Mouse (Mus musculus) kidney, adult 18-20 months (tissue): Measurements from ENCODE around the gene Hectd1.

Experiments used
- DNase-seq: peaks from one replicate; pipeline ENCODE4 v3.0.0; 2021

Hectd1 gene

DNA sequence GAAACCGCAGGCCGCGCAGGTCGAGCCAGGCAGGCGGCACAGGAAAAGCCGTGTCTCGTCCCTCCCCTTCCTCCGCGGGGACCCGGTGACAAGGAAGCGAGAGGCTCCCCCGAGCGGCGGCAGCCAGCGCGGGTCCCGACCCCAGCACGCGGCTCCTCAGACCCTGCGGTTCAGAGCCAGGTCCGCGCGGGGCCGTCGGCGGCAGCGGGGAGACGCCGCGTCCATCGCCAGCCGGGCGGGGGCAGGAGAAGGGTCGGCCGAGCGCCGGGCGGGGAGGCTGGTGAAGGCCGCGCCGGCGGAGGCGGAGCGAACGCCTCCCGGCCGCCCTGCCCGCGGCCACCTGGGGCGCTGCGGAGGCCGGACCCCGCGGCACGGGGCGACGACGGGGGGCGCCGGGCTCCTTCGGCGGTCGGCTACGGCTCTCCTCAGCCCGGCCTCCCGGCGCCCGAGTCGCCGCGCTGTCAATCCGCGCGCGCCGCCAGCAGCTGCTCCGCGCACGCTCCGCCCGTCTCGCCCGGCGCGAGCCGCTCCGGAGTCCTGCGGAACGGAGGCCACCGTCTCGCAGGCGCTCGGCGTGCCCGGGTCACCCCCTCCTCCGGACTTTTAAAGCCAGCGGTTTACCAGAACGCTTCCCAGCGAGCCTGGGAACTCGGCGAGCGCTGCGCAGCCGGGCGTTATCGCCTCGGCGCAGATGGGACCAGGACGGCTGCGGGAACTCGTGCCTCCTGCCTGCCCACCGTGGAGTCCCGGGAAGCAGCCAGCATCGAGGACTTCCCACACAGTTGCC, at the start of gene Hectd1:
TSS of gene Hectd1 (minus strand) at position 247 of the 787 bp plus-strand sequence.
- peak; percentile 91 for DNase-seq

DNA sequence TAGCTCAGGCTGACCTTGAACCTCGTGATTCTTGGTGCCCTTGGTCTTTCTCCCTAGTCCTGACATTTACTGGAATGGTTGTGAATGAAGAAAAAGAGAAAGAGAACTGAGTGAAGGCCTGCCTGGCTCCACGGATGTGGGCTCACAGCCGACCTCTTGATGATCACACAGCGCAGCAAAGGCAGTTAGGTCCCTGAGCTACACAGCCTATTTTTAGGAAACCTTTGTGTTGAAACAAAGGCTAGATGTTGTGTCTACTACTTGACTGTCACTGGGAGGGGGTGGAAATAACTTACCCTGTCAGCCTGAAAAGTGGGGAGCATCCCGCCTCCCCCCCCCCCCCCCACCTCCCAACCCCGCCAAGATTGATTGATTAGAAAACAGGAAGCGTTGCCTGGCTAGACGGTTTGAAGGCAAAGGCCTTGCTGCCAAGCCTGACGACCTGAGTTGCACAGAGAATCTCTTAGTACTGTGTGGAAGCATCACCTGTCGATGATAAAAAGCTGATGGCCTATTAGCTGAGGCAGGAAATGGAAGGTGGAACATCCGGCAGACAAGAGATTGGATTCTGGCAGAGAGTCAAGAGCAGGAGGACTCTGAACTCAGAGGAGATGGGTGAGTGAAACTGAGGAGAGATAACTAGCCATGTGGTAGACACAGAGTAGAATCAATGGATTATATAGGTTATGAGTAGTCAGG, 42.3 kb upstream of the Hectd1 start:
- DNase-seq, result no peak

DNA sequence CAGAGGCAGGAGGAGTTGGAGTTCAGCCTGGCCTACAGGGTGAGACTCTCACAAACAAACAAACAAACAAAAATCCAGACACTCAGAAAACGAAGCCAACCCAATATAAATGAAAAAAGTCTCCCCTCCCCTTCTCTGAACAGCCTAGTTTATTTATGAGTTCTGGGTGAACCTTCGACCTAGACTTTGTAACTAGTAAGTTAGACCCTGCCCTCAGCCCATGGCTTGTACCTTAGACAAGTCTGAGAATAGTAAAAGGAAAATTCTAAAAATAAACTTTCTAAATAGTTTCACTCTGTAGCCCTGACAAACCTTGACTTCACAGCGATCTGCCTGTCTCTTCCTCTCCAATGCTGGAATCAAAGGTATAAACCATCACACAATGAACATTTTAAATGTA, 40.2 kb upstream of the Hectd1 start:
- DNase-seq, result no peak

DNA sequence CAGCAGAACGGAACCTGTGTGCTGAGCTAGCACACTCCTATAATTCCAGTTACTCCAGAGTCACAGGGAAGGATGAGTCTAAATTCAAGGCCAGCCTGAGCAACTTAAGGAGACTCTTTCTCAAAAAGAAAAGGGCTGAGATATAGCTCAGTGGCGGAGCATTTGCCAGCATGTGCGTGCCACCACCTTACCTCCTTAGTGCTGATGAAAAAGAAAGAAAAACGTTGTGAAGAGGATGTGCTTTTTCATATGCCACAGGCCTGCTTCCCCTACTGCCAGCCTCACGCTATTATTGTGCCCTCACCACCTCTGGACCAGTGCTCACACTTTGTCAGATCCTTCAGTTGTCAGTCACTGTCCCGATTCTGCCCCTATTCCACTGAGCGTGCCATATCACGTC, 37.7 kb upstream of the Hectd1 start:
- DNase-seq, result no peak

DNA sequence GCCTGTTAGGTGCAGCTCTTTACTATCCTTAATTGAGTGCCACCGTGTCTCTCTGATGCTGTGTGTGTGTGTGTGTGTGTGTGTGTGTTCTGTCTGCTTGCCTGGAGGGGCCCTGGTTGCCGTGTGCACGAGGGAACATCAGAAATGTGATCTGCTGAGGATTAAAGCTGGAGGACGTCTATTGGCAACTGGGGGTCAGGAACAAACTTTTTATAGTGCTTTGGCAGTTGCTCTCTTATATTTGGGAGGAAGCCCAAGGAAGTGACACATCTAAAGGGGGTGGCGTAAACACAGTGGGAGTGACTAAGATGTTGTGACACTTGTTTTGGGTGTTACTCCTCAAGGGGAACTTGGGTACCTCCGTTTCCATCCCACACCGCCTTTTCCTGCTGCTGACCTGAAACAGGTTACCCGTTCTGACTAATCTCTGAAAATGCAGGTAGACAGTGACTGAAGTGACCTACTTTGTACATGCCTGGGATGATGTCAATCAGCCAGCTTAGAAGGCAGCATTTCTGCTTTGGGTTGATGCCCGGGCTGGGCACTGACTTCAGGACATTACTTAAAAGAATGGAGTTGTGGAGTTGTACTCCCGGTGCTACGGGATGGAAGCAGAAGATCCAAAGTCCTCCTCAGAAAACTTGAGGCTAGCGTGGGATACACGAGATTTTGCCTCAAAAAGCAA, 37.0 kb upstream of the Hectd1 start:
- peak; percentile 9 for DNase-seq

DNA sequence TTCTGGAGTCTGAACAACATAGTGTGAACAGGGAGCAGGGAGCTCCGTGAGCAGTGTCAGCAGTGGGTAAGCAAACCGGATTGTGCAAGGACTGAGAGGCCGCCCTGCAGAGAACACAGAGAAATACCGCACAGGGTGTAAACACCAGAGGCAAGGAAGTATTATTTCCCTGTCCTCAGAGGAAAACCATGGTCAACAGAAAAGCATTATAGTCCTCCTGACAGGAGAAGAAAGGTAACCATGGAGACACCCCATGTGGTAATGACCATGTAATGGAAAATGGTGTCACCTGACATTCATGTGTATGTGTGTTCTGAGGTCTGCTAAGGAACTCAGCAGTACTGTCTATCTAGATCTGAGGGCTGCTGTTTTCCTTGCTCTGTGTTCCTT, 36.4 kb upstream of the Hectd1 start:
- peak; percentile 28 for DNase-seq

DNA sequence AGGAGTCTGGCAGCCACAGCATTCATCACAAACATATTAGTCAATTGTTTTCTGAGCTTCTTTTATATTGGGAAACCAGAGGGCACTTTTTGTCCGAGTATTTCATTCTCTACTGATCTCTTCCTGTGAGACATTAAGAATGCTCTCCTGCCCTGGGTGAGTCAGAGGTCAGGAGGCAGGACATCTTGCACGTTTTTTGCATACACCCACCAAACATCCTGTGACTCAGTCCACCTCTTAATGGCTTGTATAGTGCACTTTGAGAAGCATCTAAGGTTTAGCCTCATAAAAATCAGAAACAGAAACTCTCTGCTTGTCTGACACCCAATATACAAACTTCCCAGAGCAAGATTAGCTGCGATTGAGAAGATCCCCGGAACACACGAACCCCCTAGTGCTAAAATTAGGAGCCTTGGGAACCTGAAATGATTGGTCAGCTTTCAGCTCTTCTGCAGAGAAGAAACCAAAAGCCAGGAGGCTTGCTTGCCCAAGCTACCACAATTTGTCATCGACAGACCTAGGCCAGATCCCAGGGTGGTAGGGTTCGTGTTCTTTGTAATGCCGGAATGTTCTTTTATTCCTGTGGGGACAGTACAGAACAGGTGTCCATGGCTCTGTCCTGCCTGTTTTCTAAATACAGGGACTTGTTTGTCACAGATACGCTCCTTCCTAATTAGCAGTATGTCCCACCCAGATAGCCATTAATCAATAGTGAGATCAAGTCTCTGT, 35.9 kb upstream of the Hectd1 start:
- no peak for DNase-seq

DNA sequence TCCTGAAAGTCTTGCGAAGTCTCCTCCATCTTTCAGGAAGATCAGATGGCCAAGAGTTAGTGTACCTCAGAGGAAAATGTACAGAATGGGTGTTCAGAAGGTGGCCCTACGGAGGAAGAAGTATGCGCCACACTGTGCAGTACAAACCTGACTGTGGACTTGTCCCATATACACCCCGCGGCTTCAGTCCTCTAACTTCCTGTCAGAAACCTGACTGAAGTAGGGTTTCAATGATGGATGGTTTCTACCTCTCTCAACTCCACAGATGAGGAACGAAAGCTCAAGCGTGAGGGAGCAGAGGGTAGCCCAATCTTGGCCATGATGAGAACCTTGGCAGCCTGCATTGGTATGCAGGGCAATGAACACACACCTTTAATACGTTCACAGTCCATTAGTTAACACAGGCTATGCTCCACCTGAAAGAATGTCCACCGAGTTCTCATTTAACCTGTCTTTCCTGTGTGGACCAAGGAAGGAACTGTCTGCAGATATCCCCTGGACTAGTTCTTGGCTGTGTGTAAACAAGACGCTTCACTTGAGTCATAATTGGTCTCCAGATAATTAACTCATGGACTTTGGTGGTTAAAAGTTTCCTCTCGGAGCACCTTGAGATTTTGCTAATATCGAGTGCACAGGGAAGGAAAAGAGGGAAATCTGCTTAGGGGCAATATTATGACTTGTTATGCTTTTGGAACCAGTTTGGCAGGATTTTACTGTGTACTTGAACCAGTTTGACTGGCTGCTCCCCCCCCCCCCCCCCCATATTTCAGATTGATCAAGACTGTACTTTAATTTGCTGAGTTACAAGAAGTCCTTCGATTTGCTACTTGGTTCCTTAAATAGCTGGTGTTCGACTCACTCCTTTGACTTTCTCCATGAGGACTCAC, 34.0 kb upstream of the Hectd1 start:
- peak; percentile 45 for DNase-seq

DNA sequence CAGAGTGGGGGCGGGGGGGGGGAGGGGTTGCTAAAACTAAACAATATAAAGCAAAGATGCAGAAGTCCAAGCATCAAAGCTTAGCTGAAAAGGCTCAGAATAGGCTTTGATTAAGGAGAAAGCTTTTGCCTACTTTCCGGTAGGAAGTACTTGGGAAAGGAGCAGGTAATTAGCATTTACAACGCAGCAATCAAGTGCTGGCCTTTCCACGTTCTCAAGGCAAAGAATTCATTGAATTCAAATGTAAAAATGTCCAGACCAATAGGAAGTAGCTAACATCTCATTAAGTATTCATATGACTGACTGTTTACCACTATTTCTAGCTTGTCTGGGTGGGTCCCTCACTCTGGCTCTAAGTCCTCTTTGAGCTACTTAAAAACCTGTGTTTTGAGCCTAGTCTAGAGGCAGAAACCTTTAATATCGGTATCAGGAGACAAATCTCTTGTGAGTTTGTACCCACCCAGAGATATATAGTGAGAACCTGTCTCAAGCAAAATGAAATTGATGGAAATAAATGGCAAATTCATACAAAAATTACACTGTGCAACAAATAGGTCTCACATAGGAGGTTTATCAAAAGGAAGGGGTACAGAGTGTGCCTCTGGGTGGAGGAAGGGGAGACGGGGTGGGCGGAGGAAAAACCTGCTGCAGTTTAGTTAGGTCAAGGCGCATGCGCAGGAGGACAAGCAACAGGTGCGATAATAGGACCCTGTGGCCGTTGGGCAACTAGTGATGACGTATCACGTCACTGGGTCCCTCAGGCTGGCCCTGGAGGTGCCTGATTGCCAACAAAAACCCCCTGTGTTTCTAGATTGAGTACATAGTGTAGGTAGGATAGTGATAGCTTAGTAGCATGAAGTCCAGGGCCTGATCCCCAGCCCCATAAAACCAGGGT, 29.0 kb upstream of the Hectd1 start:
- no peak for DNase-seq

DNA sequence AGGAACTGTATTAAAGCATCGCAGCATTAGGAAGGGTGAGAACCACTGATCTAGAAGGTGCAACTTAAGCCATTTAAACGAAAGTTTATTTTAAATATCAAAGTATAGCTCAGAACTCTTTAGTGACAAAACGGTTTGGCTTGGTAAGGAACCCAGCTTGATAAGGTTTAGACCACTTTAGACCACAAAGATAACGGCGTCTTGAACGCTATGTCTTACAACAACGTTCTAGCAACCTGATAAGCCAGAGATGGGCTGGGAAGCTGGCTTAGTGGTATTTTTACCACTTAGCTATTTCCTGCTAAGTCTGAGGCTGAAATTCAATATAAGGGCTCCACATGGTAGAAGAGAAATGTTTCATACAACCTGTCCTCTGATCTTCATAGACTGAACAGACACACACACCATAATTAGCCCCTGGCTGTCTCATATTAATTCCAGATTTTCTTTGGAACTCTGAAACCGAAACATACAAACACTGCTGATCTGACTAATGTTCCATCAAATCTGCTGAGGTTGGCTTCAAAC, 27.5 kb upstream of the Hectd1 start:
- DNase-seq, result no peak

DNA sequence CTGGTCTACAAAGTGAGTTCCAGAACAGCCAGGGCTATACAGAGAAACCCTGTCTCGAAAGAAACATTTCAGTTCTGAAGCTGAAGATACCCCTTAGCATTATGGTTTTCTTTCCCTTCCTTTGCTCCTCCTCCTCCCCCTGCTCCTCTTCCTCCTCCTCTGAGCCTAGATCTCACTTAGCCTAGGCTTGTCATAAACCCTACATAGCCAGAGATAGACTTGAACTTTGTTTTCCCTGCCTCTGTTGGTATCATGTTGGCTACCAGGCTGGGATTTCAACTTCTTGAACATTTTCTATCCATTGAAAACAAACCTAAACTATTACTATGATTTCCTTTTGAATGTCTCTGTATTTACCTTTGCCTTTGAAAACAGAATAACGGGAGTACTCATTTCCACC, 26.5 kb upstream of the Hectd1 start:
- DNase-seq, result no peak

DNA sequence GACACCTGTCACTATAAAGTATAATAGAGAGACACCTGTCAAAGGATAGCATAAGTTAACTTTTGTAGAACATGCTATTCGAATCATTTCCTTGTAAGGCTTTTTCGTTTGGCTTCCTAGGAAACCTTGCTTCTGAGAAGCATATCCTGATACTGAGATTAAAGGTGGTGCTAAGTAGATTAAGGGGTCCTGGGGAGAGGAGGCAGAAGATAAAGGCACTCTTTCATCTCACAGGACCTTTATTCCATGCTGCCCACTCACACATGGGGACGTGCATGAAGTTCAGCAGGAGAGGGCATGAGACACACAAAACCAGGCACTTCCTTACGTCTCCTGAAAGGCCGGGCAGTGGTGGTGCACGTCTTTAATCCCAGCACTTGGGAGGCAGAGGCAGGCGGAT, 26.1 kb upstream of the Hectd1 start:
- DNase-seq, result no peak

DNA sequence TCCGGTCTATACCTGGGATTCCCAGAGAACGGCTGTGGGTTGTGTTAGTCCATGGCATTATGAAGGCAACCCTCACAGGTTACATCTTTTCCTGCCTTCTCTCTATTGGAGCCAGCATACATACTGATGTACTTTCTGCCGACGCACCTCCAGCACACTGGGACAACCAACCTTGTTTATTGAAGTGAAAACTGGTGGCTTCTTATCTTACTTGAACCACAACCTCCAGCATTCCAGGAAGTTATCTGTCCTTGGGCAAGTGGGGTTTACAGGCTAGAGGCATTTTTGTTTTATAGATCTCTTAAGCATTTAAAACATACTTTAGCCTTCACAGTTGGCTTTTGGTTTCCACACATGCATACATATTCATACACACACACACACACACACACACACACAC, 22.3 kb upstream of the Hectd1 start:
- DNase-seq, result no peak

DNA sequence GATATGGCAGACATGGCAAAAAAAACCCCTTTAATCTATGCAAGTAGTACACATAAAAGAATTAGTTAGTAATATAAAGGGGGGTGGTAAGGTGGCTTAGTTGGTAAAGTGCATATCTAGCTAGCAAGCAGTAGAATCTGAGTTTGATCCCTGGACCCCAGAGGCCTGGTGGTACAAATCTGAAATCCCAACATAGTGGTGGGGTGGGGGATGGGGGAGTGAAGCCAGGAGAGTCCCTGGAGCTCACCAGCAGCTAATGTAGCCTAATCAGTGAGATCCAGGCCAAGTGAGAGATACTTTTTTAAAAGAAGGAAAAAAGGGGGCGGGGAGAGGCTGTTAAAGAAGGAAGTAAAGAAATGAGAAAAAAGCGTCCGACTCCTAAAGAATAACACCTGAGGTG, 21.8 kb upstream of the Hectd1 start:
- no peak for DNase-seq

DNA sequence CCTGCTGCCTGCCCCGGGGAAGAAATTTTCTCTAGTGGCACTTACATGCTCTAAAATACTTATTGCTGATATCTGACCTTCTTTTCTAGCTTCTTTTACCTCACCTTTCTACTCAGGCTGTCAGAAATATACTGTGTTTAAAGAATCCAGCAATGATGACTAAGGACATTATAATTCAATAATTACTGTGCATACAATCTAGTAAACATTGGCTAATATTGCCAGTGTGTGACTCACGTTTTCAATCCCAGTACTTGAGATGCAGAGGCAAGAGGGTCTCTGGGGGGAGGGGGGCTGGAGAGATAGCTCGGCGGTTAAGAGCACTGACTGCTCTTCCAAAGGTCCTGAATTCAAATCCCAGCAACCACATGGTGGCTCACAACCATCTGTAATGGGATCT, 21.0 kb upstream of the Hectd1 start:
- no peak for DNase-seq

DNA sequence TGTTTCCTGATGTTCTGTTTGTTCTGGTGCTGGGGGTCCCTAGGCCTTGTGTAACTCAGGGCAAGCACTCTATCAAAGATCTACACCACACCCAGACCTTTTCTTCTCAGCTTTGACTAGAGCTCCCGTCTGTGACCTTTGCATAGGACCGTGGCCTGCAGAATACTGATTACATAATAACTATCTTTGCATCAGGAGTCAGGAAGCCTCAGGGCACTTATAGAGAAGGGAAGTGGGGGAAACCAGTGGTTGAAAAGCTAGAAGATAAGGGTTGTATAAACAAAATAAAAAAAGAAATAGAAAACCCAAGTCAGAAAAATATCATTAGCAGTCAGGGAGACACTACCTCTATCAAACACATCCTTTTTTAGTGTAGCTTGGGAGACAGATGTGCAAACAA, 20.6 kb upstream of the Hectd1 start:
- DNase-seq, result no peak

DNA sequence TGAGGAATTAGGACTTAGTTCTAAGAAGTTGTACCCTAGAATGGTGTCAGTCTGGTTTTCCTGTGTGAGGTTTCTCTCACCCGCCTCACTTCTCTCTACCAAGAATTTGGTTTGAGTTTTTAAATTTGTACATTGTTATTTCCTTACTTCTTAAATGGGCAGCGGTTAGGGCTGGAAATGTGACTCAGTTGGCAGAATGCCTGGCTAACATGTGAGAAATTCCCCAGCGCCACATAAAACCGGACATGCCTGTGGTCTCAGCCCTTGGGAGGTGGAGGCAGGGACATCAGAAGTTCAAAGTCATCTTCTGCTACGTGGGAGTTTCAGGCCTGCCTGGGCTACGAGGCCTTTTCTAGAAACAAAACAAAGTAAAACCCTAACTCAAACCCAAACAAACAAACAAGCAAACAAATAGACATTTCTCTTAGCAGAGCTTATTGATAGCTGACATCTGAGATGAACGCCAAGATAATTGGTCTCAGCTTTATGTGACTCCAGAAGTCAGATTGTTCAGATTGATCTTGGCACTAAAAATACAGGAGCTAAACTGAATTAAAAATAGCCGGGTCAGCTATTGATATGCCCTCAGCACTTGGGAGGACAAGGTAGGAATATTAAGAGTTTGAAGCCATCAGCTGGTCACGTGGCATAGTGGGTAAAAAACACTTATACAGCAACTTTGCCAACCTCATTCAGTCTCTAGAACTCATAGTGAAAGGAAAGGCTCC, 18.8 kb upstream of the Hectd1 start:
- peak; percentile 51 for DNase-seq

DNA sequence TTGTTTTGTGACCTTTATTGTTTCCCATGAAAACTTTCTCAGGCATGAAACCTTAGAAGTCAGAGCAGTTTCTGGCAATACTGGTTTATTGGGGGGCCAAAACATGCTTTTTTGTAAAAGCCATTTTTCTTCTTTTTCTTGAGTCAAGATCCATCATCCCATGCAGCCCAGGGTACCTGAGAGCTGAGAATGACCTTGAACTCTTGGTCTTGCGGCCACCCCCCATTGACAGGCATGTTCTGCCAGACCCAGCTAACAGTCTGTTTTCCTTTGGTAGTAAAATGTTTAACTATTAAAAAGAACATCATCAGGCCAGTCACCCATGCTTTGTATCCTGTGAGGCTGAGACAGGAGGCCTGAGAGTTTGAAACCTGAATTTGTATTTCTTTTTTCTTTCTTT, 15.9 kb upstream of the Hectd1 start:
- no peak for DNase-seq

DNA sequence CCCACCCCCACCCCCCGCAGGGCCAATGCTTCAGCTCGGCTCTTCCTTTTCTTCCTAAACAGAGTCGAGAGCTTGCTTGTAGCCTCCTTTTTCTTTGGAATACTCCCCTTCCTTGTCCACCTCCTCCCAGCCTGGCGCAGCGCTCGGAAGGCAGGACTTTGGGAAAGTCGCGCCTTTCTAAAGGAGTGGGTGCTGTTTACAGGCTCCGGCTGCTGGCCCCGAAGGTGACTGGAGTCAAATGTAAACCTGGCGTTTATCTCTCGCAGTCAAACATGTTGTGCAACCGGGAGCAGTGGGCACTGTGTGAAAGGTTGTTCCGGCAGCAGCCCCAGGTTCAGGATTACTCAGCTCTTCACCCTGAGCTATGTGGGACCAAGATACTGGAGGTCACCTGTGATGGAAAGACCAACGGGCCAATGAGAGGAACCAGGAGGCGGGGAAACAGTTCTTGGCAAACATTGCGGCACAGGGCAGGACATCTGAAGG, 15.5 kb upstream of the Hectd1 start:
- peak; percentile 100 for DNase-seq
